Mouse (Mus musculus) E14TG2a.4 (cell line): Measurements from ENCODE around the gene Tenm4.

Experiments
- H3K27me3 ChIP-seq: 2 replicates; pipeline ENCODE4 v1.6.1; 2014; ENCODE audit warnings: low read length, control low read depth; ENCODE audit not compliant: insufficient read depth
- H3K36me3 ChIP-seq: 2 replicates; pipeline ENCODE4 v1.6.1; 2014; ENCODE audit warnings: low read length, control low read depth; ENCODE audit not compliant: insufficient read depth
- H3K4me1 ChIP-seq: replicated peaks from 2 replicates; pipeline ENCODE4 v1.6.1; 2014; ENCODE audit warnings: low read depth, low read length, control low read depth
- H3K4me3 ChIP-seq: replicated peaks from 2 replicates; pipeline ENCODE4 v1.5.1; 2014; ENCODE audit warnings: mild to moderate bottlenecking, low read length
- H3K9me3 ChIP-seq: 2 replicates; pipeline ENCODE4 v1.6.1; 2014; ENCODE audit warnings: low read length, control low read depth
- CTCF ChIP-seq: conservative IDR thresholded peaks from 2 replicates; pipeline ENCODE4 v1.5.1; 2014; ENCODE audit warnings: low read length
- NANOG ChIP-seq: IDR thresholded peaks from 2 replicates; pipeline ENCODE4 v1.6.1; 2014; ENCODE audit warnings: borderline replicate concordance, low read length, mixed read lengths
- POU5F1 ChIP-seq: IDR thresholded peaks from 2 replicates; pipeline ENCODE4 v1.6.1; 2014; ENCODE audit warnings: low read length, borderline replicate concordance

Gene Tenm4

GRCm38 (mm10) chr7:96572995-96573394 lies 401.9 kb downstream of the Tenm4 start:
- no peaks in the 10 kb centered on the region for H3K9me3 ChIP-seq
- H3K36me3 ChIP-seq: no peaks in the 10 kb centered on the region
- no peak overlapping the region for H3K4me3 ChIP-seq
- TF ChIP-seq CTCF (no peak), NANOG (no peak), POU5F1 (no peak)
- H3K27me3 ChIP-seq: no peaks in the 10 kb centered on the region
- no peaks in the 10 kb centered on the region for H3K4me1 ChIP-seq

- H3K4me3 ChIP-seq: no peak overlapping the region
- no peaks in the 10 kb centered on the region for H3K36me3 ChIP-seq
- no peaks in the 10 kb centered on the region for H3K9me3 ChIP-seq
- H3K27me3 ChIP-seq: no peaks in the 10 kb centered on the region
- no peaks in the 10 kb centered on the region for H3K4me1 ChIP-seq
- TF ChIP-seq POU5F1: no peak
- no peak for TF ChIP-seq NANOG
- no peak for TF ChIP-seq CTCF
Measured at GRCm38 (mm10) chr7:96575202-96575650, 404.2 kb downstream of the Tenm4 start.

- Histone ChIP-seq H3K9me3 (no peaks in the 10 kb centered on the region), H3K27me3 (no peaks in the 10 kb centered on the region; the same call in 1 of the 2 replicates), H3K4me3 (no peak overlapping the region), H3K36me3 (no peaks in the 10 kb centered on the region), H3K4me1 (no peaks in the 10 kb centered on the region)
- TF ChIP-seq POU5F1 (no peak), NANOG (no peak), CTCF (no peak)
Measured at GRCm38 (mm10) chr7:96582752-96583151, 411.7 kb downstream of the Tenm4 start.

- no peaks in the 10 kb centered on the region; the same call in 1 of the 2 replicates for H3K27me3 ChIP-seq
- TF ChIP-seq POU5F1: no peak
- TF ChIP-seq NANOG: no peak
- TF ChIP-seq CTCF: no peak
- H3K9me3 ChIP-seq: no peaks in the 10 kb centered on the region
- no peak overlapping the region for H3K4me3 ChIP-seq
- no peaks in the 10 kb centered on the region for H3K4me1 ChIP-seq
- no peaks in the 10 kb centered on the region for H3K36me3 ChIP-seq
Measured at GRCm38 (mm10) chr7:96587403-96587802, 416.4 kb downstream of the Tenm4 start.

GRCm38 (mm10) chr7:96588567-96588966 lies 417.5 kb downstream of the Tenm4 start:
- Histone ChIP-seq H3K36me3 (no peaks in the 10 kb centered on the region), H3K9me3 (no peaks in the 10 kb centered on the region), H3K27me3 (no peaks in the 10 kb centered on the region; the same call in 1 of the 2 replicates), H3K4me1 (no peaks in the 10 kb centered on the region), H3K4me3 (no peak overlapping the region)
- TF ChIP-seq POU5F1 (no peak), NANOG (no peak)

GRCm38 (mm10) chr7:96595535-96596295 lies 424.7 kb downstream of the Tenm4 start:
- H3K4me3 ChIP-seq: no peak overlapping the region
- H3K36me3 ChIP-seq: no peaks in the 10 kb centered on the region
- no peak for TF ChIP-seq CTCF
- no peak for TF ChIP-seq POU5F1
- TF ChIP-seq NANOG: no peak
- H3K4me1 ChIP-seq: no peaks in the 10 kb centered on the region
- no peaks in the 10 kb centered on the region for H3K27me3 ChIP-seq
- H3K9me3 ChIP-seq: no peaks in the 10 kb centered on the region

- Histone ChIP-seq H3K9me3 (no peaks in the 10 kb centered on the region), H3K36me3 (no peaks in the 10 kb centered on the region), H3K27me3 (no peaks in the 10 kb centered on the region), H3K4me1 (no peaks in the 10 kb centered on the region), H3K4me3 (no peak overlapping the region)
- no peak for TF ChIP-seq CTCF
- no peak for TF ChIP-seq NANOG
- no peak for TF ChIP-seq POU5F1
Measured at GRCm38 (mm10) chr7:96596402-96597195, 425.6 kb downstream of the Tenm4 start.

- Histone ChIP-seq H3K4me1 (no peaks in the 10 kb centered on the region), H3K36me3 (no peaks in the 10 kb centered on the region), H3K9me3 (no peaks in the 10 kb centered on the region), H3K4me3 (no peak overlapping the region), H3K27me3 (no peaks in the 10 kb centered on the region)
- TF ChIP-seq POU5F1 (no peak), NANOG (no peak), CTCF (no peak)
Measured at GRCm38 (mm10) chr7:96597871-96598270, 426.8 kb downstream of the Tenm4 start.
